Mouse (Mus musculus) thymus, adult 2 months (tissue): Measurements from ENCODE around the gene Hist1h4k. TPM values are rescaled to one million over a fixed set of nuclear protein-coding genes. Genes with fewer than 3 reads are reported as not detected.
"Not testable (repeated sequence)": the region's sequence is repeated elsewhere in the genome, so short reads cannot be mapped to it uniquely, and the experiment has no call there.

Source experiments
- DNase-seq: peaks from one replicate; pipeline ENCODE4 v3.0.0; 2021
- H3K27ac ChIP-seq: fragments of 200-500 bp; 2 replicates; pipeline ENCODE4 v1.5.1; 2012; ENCODE audit warnings: low read length, control low read depth; ENCODE audit not compliant: control insufficient read depth, insufficient read depth
- H3K27me3 ChIP-seq: fragments of 200-500 bp; 2 replicates; pipeline ENCODE4 v1.6.1; 2012; ENCODE audit warnings: mild to moderate bottlenecking, low read length, moderate library complexity, mixed read lengths; ENCODE audit not compliant: control insufficient read depth, insufficient read depth
- H3K36me3 ChIP-seq: fragments of 200-500 bp; 2 replicates; pipeline ENCODE4 v1.6.1; 2012; ENCODE audit warnings: mild to moderate bottlenecking, low read length, moderate library complexity; ENCODE audit not compliant: control insufficient read depth, insufficient read depth
- H3K4me1 ChIP-seq: fragments of 200-500 bp; replicated peaks from 2 replicates; pipeline ENCODE4 v1.6.1; 2012; ENCODE audit warnings: low read length; ENCODE audit not compliant: control insufficient read depth, insufficient read depth
- H3K4me3 ChIP-seq: fragments of 200-500 bp; 2 replicates; pipeline ENCODE4 v1.5.1; 2012; ENCODE audit warnings: mild to moderate bottlenecking, low read length, control low read depth, moderate library complexity; ENCODE audit not compliant: control insufficient read depth, insufficient read depth
- CTCF ChIP-seq: fragments of 200-500 bp; IDR thresholded peaks from 2 replicates; pipeline ENCODE4 v1.5.1; 2012; ENCODE audit warnings: mild to moderate bottlenecking, control low read depth, low read length, moderate library complexity, borderline replicate concordance; ENCODE audit not compliant: control insufficient read depth, poor library complexity, insufficient read depth; ENCODE audit errors: extremely low read depth
- POLR2A ChIP-seq: fragments of 200-500 bp; IDR thresholded peaks from 2 replicates; pipeline ENCODE4 v1.6.1; 2012; ENCODE audit warnings: mild to moderate bottlenecking, low read length, control low read depth, moderate library complexity; ENCODE audit not compliant: control insufficient read depth, poor library complexity, insufficient read depth; ENCODE audit errors: extremely low read depth
- WGBS: fragments of 180-500 bp; shearing (Covaris S2); methylation state at CpG from one replicate; pipeline ENCODE4 v1.1.7; 2018; 5-methylcytosine and 5-hydroxymethylcytosine counted together
- polyA plus RNA-seq: library from polyadenylated mRNA; depleted of rRNA; stranded (reverse); fragments of >200 nt; gene quantifications from 2 replicates; pipeline ENCODE4 v1.2.3, GENCODE M21; 2012

Gene Hist1h4k
- polyA plus RNA-seq, 1 experiment: 257 TPM

- 95% methylated on average over 1 of the region's 1 CpGs for WGBS
Measured at GRCm38 (mm10) chr13:21745006-21745405, 5.3 kb downstream of the Hist1h4k start.

GRCm38 (mm10) chr13:21734906-21735767 lies 15.2 kb downstream of the Hist1h4k start, which contains the start of gene Hist1h4j:
TSS of gene Hist1h4j (plus strand) at chr13:21735064.
- DNase-seq: peak; percentile 80
- H3K27ac ChIP-seq: peak within 1 kb of the TSS; percentile 94
- peak within 1 kb of the TSS; percentile 45 for H3K4me3 ChIP-seq
- not testable (repeated sequence) for H3K4me1 ChIP-seq, H3K36me3 ChIP-seq, H3K27me3 ChIP-seq
- WGBS: under 1% methylated on average over 51 of the region's 56 CpGs
- TF ChIP-seq CTCF (0 out of 2 replicates have a peak, but pooled peaks have one; percentile 2), POLR2A (peak; percentile 75; the same call in 1 of the 2 replicates)

More at GRCm38 (mm10) chr13:21745006-21745405, 5.3 kb downstream of the Hist1h4k start:
- H3K4me1 ChIP-seq: peaks cover 5% of the 10 kb centered on the region; the same call in 1 of the 2 replicates
- TF ChIP-seq CTCF (no peak), POLR2A (no peak)
- H3K36me3 ChIP-seq: no peaks in the 10 kb centered on the region
- H3K4me3 ChIP-seq: no peak overlapping the region
- no peaks in the 10 kb centered on the region for H3K27me3 ChIP-seq
- no peak for DNase-seq
- H3K27ac ChIP-seq: no peak overlapping the region

GRCm38 (mm10) chr13:21734010-21734905 lies 16.0 kb downstream of the Hist1h4k start:
- Histone ChIP-seq H3K27ac (peak overlapping the region; percentile 94), H3K27me3 (no peaks in the 10 kb centered on the region), H3K4me1 (peaks cover 6% of the 10 kb centered on the region; the same call in 1 of the 2 replicates), H3K36me3 (no peaks in the 10 kb centered on the region), H3K4me3 (peak overlapping the region; percentile 45)
- TF ChIP-seq POLR2A (no peak), CTCF (no peak)
- WGBS: 1% methylated on average over 21 of the region's 21 CpGs
- peak; percentile 79 for DNase-seq

GRCm38 (mm10) chr13:21733466-21733865 lies 16.8 kb downstream of the Hist1h4k start:
- Histone ChIP-seq H3K4me1 (peaks cover 6% of the 10 kb centered on the region; the same call in 1 of the 2 replicates), H3K36me3 (no peaks in the 10 kb centered on the region), H3K4me3 (no peak overlapping the region), H3K27me3 (no peaks in the 10 kb centered on the region), H3K27ac (no peak overlapping the region)
- no peak for TF ChIP-seq POLR2A
- TF ChIP-seq CTCF: no peak
- DNase-seq: peak; percentile 32
- 84% methylated on average over 5 of the region's 5 CpGs for WGBS

- DNase-seq: no peak
- Histone ChIP-seq H3K27me3 (no peaks in the 10 kb centered on the region), H3K4me3 (no peak overlapping the region), H3K27ac (no peak overlapping the region), H3K36me3 (no peaks in the 10 kb centered on the region), H3K4me1 (peaks cover 6% of the 10 kb centered on the region; the same call in 1 of the 2 replicates)
- TF ChIP-seq CTCF: no peak
- TF ChIP-seq POLR2A: no peak
- WGBS: 76% methylated on average over 1 of the region's 1 CpGs
Measured at GRCm38 (mm10) chr13:21729544-21729943, 20.8 kb downstream of the Hist1h4k start.
